Mouse (Mus musculus) bone marrow, adult 2 months (tissue): ENCODE results near the gene Syde2.

Source experiments
- CTCF ChIP-seq: fragments of 200-500 bp; IDR thresholded peaks from 2 replicates; pipeline ENCODE4 v1.5.1; 2011; ENCODE audit warnings: low read length, control low read depth; ENCODE audit not compliant: control insufficient read depth, insufficient read depth
- POLR2A ChIP-seq: fragments of 200-500 bp; IDR thresholded peaks from 2 replicates; pipeline ENCODE4 v1.6.1; 2011; ENCODE audit warnings: low read depth, mild to moderate bottlenecking, control low read depth, low read length, borderline replicate concordance; ENCODE audit not compliant: control insufficient read depth

DNA sequence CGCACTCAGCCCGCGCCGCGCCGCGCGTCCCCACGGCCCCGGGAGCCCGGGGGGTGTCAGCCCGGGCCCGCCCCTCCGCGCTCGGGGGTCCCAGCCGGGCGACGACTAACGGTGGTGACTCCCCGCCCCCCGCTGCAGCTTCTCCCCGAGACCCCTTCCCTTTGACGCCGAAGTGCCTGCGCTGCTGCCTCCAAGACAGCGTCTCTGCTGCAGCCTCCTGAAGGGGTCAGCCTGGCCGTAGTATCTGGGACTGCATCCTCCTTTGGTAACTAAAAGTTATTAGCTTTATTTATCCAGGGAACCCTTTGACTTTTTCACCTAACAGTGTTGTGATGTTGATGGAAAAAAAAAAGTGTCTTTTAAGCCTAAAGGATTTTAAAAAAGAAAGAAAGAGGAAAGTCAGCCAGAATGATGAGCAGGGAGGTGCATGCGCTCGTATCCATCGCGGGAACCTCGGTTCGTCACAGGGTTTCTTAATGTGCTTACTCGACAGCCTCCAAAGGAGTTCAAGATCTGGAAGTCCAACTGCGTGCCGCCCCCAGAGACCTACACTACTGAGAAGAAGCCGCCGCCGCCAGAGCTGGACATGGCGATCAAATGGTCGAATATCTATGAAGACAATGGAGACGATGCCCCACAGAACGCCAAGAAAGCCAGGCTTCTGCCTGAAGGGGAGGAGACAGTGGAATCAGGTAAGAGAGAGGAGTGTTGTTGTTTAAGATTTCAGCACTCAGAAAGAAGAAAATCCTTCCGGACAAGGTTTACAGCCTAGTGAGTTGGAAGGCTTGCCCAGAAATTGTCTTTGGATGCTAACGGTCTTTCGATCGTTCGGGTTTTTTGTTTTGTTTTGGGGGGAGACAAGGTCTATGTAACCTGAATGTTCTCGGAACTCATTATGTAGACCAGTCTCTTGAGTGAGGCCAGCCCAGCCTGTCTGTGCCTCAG is 49.0 kb upstream of the Syde2 start:
- TF ChIP-seq CTCF (no peak), POLR2A (no peak)
